Mouse (Mus musculus) heart, embryonic 12.5 days (tissue): ENCODE measurements at regions not wholly inside any gene's neighbourhood (a gene's known extent, or its start where the extent isn't known, plus 50 kb on each side); places are given as distances from the start of the nearest gene placed in this dataset.

ENCODE experiments used
- ATAC-seq: fragments of 200-750 bp; cut with Nextera tagmentation; 2 replicates; pipeline ENCODE4 v1.8.0; 2017; ENCODE audit warnings: moderate TSS enrichment, moderate library complexity; ENCODE audit not compliant: insufficient number of reproducible peaks, low FRiP score
- H3K27ac ChIP-seq: fragments of 300-500 bp; sonication (generic); 2 replicates; pipeline ENCODE4 v1.5.1; 2016; ENCODE audit warnings: mild to moderate bottlenecking, moderate library complexity; ENCODE audit not compliant: poor library complexity, severe bottlenecking
- H3K27me3 ChIP-seq: fragments of 300-500 bp; sonication (generic); replicated peaks from 2 replicates; pipeline ENCODE4 v1.6.1; 2016; ENCODE audit warnings: mild to moderate bottlenecking, moderate library complexity
- H3K36me3 ChIP-seq: fragments of 300-500 bp; sonication (generic); 2 replicates; pipeline ENCODE4 v1.6.1; 2016; ENCODE audit warnings: mild to moderate bottlenecking, moderate library complexity
- H3K4me1 ChIP-seq: fragments of 300-500 bp; sonication (generic); replicated peaks from 2 replicates; pipeline ENCODE4 v1.6.1; 2016; ENCODE audit warnings: mild to moderate bottlenecking
- H3K4me2 ChIP-seq: fragments of 300-500 bp; sonication (generic); 2 replicates; pipeline ENCODE4 v1.6.1; 2016; ENCODE audit warnings: mild to moderate bottlenecking, moderate library complexity
- H3K4me3 ChIP-seq: fragments of 300-500 bp; sonication (generic); 2 replicates; pipeline ENCODE4 v1.5.1; 2016; ENCODE audit warnings: mild to moderate bottlenecking
- H3K9ac ChIP-seq: fragments of 300-500 bp; sonication (generic); 2 replicates; pipeline ENCODE4 v1.6.1; 2016; ENCODE audit warnings: mild to moderate bottlenecking, moderate library complexity
- H3K9me3 ChIP-seq: fragments of 300-500 bp; sonication (generic); replicated peaks from 2 replicates; pipeline ENCODE4 v1.6.1; 2016; ENCODE audit warnings: mild to moderate bottlenecking, moderate library complexity
- WGBS: fragments of 180-500 bp; shearing (Covaris S2); methylation state at CpG from one replicate; pipeline ENCODE4 v1.1.7; 2016; 5-methylcytosine and 5-hydroxymethylcytosine counted together

DNA sequence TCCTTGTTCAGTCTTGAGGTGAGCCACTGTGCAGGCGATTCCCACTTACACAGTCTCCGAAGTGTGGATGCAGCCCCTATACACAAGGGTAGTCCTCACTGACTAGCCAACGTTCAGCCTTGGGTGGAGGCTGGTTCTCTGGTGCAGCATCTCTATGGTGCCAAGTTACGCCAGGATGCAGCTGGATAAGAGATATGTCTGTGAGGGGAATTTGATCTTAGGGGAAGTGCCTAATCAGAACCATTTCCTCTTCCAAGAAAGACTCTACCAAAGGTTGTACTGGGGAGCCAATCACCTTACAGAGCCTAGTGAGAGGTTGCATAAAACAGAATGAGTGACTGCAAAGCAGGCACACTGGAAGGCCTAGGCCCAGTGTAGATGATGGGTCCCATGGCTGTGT lies 71.0 kb upstream of the Kcnk2 start:
- ATAC-seq = peak; percentile 42; the same call in 1 of the 2 replicates
- Histone ChIP-seq H3K9me3 (no peaks in the 10 kb centered on the region), H3K9ac (no peak overlapping the region), H3K27me3 (no peaks in the 10 kb centered on the region), H3K4me1 (0 out of 2 replicates have a peak, but pooled peaks cover 2% of the 10 kb centered on the region), H3K27ac (no peak overlapping the region), H3K36me3 (no peaks in the 10 kb centered on the region), H3K4me2 (no peak overlapping the region), H3K4me3 (no peak overlapping the region)
- 68% methylated on average over 4 of the region's 4 CpGs for WGBS

DNA sequence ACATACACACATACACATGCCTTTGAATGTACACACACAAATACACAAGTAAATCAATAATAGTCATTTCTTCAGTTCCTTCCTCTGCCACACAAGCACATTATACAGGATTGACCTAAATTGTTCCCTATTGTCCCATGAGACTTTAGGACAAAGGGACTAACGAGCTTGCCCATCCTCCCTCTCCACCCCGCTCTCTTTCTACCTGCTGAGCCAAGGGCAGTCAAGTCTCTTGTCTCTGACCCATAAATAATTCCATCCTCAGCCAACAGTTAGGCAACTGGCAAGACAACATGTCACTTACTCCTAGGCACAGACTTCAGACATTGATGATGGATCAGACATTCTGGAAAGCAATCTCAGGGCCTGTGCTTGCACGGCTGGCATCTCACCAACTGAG lies 56.3 kb upstream of the Kcnk2 start:
- WGBS = 85% methylated on average over 3 of the region's 3 CpGs

More for the DNA sequence above, 56.3 kb upstream of the Kcnk2 start:
- Histone ChIP-seq H3K27ac (no peak overlapping the region), H3K4me1 (no peaks in the 10 kb centered on the region), H3K27me3 (no peaks in the 10 kb centered on the region), H3K9me3 (peaks cover 6% of the 10 kb centered on the region; the same call in 1 of the 2 replicates), H3K4me2 (no peak overlapping the region), H3K4me3 (no peak overlapping the region), H3K9ac (no peak overlapping the region), H3K36me3 (no peaks in the 10 kb centered on the region)
- ATAC-seq = no peak
